Mouse (Mus musculus) cerebellum, adult 11 months (tissue): ENCODE measurements at regions not wholly inside any gene's neighbourhood (a gene's known extent, or its start where the extent isn't known, plus 50 kb on each side); places are given as distances from the start of the nearest gene placed in this dataset.
"Not testable (repeated sequence)": the region's sequence is repeated elsewhere in the genome, so short reads cannot be mapped to it uniquely, and the experiment has no call there.

Experiments
- DNase-seq: peaks from one replicate; pipeline ENCODE4 v3.0.0; 2022

DNA sequence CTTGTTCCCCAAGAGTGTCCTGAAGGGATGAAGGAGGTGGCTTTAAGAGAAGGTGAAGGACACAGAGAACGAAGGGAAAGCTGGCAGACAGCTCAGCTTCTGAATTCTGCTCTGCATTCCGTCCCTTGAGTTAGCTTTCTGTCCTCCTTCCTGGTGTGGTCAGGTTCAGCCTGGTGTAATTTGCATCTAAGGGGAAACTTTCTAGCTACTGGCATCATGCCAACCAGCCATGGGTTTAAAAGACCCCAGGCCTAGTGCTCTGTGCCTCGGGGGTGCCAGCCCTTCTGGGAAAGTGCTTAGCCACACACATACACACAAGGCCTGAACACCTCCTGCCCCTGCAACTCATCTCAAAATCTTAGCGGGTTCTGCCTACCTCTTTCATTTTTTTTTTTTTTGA is 246.9 kb downstream of the Fgf9 start:
- DNase-seq: no peak

DNA sequence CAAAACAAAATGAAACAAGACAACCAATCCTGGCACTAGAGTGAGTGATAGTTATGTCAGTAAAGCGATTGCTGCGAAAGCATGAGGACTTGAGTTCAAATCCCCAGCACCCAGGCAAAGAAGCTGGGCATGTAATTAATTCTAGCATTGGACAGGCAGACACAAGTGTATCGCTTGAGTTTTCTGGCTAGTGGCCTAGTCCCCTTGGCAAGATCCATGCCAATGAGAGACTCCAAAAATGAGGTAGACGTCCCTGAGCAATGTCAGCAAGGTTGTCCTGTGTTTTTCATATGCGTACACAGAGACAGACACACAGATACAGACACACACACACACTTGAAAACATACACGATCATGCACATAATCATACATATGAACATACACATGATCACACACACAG is 237.3 kb downstream of the Fgf9 start:
- no peak for DNase-seq

DNA sequence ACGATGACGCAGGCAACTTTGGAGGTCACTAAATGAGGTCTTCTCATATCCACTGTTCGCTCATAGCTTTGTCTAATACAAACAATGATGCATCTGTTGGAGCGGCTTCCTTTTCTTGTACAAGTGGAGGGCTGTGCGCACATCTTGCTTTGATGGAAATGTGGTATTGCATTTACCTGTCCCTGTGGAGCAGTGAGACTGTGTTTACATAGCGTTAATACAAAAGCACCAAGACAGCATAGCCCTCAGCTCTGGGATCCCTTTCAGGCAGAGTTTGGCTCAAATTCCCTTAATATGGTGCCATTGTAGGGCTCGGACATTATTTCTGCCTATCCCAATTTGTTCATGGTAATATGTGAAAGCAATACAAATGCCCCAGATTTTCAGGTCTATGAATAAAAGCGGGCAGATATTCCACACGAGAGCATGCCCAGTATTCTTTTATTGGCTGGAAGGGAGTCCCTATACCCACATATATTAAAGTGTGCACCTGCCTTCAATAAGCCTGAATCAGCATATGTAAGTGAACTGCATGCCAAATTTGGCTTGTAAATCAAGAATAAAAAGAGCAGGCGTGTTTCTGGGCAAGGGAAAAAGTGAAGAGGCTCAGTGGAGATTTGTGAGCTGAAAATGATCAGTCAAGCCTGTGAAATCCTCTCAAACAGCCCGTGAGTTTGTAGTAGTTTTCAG is 236.6 kb downstream of the Fgf9 start:
- no peak for DNase-seq

DNA sequence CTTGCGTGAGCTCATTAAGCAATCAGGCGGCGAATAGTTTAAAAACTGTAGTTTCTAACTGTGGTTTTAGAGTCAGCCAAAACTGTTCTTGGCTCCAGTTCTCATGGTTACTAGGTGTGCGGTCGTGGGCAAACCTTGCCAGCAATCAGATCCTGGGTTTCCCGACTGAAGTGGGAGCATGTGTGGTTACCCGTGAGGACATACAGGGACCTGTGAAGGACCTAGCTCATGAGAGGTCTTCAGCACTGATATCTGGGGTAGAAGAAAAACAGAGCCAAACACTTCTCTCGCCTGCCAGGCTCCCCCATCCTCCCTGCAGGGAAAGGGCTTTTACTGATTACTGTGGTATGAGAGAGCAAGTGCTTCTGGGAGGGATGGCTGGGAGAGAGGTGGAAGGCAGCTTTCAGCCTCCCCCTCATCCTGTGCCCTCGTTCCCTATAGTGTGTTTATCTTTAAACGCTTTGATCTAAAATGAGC is 230.1 kb downstream of the Fgf9 start:
- DNase-seq: no peak

DNA sequence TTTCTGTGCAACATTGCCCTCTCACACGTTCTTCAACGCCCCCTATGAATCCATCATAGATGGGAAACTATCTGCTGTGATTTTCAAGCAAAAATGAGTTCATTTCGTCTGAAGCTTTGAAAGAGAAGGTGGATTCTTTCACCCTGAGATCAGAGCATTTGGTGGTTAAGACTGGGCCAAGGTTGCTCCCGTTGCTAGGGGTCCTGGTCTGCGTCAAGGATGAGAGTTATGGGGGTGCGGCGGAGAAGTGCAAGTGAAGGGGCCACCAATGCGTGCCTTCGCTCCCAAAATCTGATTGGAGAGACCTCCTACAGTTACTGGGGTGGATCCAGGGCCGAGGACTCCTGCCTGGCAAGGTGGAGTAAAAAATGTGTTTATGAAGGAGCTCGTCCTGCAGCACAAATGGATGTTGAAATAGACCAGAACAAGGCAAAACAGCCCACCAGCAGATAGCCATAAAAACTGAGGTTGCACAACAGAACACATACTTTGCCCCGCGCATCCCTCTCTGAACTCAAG is 215.7 kb downstream of the Fgf9 start:
- DNase-seq: no peak

DNA sequence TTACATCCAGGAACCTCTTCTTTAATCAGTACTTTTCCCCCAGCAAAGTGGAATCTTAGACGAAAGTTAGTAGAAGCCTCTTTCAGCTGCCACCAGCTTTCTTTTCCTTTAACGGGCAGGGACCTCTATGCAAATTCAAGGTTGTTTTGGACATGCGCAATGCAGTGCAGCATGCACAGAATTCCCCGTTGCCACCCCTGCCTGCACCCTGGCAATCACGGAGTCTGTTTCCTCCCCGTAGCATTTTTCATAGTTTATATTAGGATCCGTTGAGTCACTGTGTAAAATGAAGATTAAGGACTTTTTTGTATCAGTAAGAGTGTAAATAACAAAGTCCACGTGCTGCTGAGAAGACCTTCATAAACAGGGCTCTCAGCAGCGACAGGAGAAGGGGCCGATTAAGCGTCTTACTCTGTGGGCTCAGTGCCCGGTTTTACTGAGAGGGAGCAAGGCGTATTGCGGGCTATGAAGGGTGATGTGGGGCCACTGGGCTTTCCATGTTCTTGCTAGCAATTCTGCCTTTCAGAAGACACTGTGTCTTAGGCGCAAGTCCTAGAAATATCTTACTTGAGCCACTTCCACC is 212.5 kb downstream of the Fgf9 start:
- DNase-seq: peak; percentile 1

DNA sequence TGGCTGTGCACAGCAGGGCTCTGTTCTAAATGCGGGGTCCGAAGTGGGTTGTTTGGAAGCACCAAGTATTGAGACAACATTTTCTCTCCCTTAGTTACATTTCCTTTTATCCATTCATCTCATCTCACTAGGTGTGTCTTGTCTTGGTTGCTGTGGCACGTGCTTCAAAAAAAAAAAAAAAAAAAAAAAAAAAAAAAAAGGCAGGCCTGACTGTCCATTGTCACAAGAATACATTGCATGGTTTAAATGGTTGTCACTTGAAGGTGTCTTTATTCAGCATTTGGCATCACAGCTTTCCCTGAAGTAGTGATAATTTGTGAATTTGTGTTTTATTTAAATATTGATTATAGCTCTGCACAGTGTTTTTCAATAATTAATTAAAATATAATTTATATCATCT is 211.9 kb downstream of the Fgf9 start:
- DNase-seq: no peak

DNA sequence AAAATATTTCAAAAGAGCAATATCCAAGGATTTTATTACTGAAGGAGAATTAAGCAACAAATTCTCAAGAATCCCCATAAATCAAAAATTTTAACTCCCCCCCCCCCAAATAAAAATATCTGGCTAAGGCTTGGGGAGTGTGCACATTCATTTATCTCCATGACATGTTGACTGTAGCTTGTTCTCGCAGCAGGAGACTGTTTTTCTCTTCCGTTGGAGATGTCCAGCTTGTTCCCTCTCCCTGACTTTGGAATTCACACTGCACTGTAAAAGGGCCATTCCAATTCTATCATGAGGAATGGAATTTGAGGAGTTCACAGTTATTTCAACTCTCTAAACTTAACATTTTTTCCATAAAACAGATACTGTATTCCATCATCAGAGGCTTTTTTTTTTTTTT is 204.1 kb downstream of the Fgf9 start:
- DNase-seq: not testable (repeated sequence)

DNA sequence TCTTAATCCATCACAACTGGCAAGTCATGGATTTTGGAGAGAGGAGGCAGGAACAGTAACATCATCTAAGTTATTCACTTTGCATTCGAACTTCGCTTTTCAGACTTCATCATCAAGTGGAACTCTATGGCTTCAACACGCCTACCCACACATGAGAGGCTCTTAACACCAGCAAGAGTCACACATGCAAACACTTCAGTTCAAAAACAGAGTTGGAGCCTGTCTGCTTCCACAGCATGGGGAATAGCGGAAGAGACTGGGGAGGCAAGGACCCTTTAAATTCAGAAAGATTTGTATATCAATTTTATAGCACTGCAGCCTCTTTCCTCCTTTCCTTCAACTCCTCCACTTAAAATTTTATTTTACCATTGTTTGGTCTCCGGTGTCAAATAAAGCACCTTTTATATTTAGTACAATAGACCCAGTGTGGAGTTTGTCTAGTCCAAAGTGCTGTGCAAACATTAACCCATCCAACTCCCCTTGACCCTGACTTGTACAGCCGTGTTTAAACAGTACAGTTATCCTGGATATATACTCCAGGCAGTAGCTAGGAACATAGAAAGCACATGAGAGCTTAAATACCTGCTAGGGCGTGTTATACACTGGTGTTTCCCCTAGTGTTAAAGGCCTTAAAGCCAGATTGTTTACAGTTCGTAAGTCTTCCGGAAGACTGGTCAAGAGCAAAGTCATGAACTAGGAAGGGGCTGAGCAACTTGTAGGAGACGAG is 203.5 kb downstream of the Fgf9 start:
- no peak for DNase-seq

DNA sequence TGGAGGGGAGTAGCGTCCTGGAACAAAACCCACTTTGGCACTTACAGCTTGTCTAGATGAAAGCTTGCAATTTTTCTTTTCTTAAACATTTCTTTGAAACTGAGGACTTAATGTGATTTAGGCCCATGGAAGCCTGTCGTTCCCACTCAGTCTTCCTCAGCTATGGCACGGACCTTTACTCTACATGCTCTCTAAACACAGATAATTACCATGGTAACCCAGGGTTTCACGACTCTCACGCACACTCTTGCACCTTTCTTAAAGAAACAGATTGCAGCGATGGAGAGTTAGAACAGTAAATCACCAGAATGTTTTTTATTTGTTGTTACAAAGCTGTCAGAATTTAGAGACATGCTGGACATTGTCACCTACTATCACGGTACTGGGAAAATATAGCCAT is 195.0 kb downstream of the Fgf9 start:
- DNase-seq: no peak

DNA sequence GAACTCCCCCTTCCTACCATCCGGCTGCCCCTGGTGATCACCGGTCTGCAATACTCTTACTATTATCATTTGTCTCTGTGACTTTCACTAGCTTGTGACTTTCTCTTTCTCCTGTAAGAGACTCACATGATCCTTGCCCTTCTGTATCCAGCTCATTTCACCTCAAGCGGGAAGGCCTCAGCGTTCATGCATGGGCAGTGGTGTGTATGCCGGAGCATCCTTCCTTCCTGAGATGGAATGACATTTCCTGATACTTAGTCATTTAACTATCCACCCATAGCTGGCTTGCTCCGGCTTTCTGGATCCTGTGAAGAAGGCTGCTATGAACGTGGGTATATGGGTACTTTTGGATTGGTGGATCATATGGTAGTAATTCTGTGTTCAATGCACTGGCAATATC is 194.1 kb downstream of the Fgf9 start:
- DNase-seq: no peak

DNA sequence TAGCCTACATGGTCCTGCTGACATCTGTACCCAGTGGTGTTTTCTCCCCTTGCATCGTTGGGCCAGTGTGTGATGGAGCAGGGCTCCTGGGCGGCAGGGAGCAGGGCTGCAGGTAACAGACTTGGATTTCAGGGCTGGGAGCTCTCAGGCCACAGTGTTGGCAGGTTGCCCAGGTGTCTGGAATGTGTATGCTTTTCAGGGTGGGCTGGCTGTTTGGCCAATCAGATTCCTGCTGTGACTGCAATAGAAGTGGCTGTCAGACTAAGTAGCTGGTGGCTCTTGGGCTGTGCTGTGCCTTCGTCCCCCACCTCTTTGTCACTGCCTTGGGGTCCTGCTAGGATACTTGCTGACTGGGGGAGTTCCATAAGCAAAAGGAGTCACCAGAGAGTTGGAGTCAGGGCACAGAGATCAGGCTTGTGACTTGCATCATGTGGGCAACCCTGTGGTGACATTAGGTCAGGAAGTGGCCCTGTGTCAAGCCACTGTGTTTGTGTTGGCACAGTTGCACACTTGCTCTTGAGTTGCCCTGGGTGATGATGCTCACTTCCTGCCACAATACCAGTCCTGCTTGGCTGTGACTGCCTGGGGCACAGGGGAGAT is 183.1 kb downstream of the Fgf9 start:
- no peak for DNase-seq

DNA sequence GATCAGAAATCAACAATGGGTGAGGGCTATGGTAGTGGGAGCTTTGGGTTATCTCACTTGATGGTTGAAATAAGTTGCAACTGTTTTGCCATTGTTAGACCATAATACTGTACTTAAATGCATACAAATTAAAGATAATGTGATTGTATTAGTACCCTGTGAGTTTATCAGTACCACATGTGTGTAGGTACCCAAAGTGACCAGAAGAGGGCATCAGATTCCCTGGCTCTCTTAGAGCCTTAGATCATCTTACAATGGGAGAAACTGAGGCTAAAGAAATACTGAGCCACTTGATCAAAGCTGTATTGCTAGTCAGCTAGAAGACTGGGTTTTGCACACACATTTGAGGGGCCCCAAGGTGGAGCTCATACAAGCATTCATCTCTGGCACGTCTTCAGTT is 155.5 kb downstream of the Fgf9 start:
- no peak for DNase-seq

DNA sequence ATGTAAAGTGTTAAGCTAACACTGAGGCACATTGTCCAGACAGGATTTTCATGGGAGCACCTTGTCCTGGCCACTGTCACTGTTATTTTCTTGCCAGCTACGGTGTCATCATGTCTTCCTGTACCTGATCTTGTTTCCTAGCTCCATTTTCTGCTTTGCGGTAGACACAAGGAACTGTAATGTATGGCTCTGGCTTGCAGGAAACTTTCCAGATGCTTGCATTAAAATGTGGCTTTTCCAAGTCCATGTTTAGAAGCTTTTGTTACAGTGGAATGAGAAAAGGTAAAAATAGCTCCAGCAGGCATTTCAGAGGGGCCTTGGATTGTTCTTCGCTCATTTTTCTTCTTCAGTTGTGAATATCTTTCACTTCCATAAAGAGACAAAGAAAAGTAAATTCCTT is 154.1 kb downstream of the Fgf9 start:
- no peak for DNase-seq

DNA sequence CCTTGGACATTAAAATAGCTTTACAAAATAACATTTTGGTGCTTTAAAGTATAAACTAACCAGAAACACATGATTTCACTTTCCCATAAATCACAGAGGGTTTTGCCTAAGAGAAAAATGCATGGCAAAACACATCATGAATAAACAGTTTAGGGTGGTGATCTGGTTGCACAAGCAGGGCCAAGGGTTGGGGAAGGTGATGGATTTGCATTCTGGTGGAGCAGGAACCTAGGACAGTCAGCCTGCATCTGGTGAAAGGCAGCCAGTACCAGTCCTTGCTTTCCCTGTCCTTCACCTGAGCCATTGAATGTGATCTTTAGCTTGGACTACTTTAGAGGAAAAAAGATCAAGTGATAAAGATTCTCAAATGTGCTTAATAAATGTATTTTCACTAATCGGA is 138.1 kb downstream of the Fgf9 start:
- no peak for DNase-seq

DNA sequence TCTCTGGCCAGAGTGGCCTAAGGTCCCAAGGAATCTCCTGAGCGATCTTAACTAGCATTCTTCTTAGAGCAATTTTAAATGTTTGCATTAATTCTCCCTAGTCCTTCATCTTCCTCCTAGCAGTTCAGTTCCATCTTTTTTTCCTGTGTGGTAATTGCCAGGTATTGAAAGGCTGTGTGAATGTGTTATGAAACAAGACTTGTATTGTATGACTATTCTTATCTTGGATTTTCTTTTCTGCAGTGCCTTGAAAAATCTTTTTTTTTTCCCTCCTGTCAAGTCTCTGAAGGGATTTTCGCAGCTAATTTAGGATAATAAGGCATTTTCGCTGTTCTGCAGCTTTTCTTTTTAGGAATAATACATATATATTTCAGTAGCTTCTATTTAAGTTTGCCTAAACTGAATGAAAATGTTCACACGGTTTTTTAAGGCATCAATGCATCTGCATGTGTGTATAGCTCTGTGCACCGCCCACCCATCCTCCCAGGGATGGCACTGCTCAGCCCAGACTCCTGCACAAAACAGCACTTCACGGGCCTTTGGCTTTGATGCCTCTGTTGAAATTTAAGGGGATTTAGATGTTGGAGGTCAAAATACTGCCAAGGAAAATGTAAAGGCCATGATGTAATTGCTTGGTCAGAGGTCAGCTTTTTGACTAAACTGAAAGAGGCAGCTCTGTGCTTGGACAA is 132.4 kb downstream of the Fgf9 start:
- DNase-seq: no peak

DNA sequence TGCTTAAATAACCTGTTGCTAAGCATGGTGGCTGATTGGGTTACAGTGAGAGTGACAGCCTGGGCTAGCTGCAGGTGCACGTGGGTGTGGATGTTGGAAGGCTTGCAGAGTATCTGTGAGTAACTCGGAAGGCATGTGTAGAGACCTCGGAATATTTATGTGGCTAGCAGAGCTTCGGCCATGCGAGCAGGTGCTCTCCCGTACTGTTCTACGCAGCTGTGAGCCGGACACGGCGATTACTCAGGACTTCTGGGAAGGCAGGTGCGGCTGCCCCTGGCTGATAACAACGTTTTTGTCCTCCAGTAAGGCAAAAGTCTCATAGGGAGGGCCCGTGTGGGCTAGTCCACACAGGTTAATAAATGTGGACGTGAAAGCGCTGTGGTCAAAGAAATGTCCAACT is 119.6 kb downstream of the Fgf9 start:
- no peak for DNase-seq

DNA sequence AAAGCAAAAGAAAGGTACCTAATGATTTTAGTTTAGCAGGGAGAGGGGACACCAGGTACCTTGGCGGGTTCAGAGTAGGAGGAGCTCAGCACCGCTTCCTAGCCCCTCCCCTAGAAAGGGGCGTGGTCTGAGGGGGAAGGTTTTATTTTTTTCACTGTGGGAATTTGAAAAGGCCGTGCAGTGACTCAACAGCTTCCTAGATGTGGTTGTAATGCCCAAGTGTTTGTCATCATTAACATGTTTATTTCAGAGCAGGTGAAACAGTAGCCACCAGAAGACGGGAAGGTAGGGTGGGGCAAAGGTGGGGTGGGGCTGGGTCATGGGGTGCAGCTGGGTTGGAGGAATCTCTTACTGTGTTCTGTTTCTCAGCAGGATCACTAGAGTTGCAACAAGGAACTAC is 112.5 kb downstream of the Fgf9 start:
- DNase-seq: no peak

DNA sequence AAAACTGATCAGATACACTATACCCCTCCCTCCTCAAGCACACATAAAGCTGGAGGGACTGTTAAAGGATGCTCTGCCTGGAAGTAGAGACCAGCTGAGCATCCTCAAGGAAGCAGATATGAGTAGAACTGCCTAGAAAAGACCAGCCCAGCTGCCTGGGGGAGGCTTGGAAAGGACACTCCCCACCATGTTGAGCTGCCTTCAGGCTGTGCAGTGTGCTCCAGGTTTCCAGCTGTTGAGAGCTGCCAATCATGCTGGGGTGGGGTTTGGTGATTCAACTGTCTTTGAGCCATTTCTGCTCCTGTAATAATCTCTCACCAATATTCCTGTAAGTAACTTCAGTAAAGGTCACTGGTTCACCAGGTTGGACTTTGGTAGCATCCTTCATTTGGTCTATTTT is 110.4 kb downstream of the Fgf9 start:
- DNase-seq: no peak

DNA sequence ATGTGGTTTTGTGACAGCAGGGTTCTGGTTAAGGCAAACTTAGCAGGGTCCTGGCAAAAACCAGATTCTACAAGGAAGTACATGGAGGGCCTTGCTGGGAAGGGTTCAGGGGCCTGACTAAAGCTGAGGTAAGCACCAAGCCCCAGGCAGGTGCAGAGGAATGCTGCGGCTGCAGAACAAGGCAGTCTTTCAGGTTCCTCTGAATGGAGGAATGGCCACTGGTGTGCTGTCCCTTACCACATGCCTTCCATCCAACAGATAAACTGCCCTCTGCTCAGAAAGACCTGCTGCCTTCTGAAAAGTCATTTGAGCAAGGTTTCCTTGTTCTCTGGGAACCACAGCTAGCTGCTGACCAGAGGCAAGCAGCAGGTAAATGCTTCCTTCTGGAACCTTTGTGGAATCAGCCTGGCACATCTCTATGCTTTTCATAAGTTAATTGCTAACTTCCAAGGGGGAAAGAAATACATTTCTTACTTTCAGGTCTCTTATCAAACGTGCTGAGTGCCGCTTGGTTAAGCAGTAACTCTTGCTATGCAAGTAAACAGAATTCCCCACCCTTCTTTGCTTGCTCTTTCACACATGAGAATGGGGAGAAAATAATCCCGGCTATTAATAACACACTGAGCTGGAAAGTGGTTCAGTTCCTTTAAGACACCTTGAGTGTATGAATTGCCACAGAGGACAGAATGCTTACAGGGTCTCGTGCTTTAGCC is 105.5 kb downstream of the Fgf9 start:
- DNase-seq: no peak

DNA sequence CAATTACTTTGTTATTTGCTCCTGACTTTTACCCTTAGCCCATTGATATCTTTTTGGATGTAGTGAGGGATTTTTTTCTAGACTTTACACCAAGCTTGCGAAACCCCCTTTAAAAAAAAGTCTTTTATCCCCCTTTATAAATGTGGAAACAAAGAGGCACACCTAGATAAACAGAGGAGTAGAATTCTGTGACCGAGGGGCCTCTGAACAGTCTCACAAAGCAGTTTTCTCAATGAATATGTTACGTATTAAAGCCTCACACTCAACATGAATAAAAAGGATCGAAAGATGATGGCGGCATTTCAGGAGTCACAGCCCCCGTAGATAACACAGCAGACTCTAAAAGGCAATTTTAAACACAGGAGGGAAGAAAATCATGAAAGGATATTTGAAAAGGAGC is 104.2 kb downstream of the Fgf9 start:
- DNase-seq: no peak

DNA sequence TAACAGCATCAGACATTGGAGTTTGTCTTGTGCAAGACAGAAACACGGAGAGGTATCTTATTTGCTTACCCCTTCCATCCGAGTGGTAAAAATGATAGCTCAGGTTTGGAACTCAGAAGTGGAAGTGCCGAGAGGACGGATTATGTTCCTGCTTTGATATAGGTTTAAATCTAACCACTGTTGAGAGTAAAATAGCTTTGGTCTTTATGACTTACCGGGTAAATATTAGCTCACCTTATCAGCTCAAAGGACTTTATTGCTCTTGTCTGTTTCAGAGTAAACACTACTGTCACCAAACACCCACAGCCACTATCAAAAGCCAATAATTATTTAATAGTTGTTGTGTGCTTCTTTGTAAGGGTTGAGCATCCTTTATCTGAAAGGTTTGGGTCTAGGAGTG is 98.6 kb downstream of the Fgf9 start:
- no peak for DNase-seq
